Mouse (Mus musculus): ENCODE data around the gene Tigit.

Gene Tigit

DNA sequence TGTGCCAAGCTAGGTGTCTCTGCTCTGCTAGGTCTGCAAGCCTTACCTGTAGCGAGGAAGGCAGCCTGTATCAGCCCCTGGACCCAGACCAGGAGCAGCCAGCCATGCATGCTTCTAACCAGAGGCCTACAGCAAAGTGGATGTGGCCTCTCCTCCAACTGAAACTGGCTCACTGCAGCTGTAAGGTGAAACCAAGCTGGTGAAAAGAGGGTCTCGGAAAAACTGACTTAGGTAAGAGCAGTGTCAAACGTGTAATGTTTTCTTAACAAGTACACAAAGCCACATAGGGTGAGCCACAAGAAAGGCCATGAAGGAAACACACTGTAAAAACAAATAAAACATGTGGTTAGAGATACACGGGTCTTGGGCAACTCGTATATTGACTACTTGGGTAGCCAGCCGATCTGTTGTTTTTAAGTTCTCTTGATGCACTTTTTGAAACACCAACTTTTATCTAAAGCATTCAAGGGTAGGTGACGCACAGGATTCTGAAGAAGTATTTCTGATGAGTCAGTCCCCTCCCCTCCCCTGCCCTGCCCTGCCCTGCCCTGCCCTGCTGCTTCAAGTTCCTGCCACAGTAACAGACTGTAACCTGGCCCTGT, at the start of gene Tigit:
Gene Tigit, minus strand, starts transcription at position 169 of the 602 bp plus-strand sequence.
- DNase-seq (ENCODE audit: low read depth, low spot score) = no peak

DNA sequence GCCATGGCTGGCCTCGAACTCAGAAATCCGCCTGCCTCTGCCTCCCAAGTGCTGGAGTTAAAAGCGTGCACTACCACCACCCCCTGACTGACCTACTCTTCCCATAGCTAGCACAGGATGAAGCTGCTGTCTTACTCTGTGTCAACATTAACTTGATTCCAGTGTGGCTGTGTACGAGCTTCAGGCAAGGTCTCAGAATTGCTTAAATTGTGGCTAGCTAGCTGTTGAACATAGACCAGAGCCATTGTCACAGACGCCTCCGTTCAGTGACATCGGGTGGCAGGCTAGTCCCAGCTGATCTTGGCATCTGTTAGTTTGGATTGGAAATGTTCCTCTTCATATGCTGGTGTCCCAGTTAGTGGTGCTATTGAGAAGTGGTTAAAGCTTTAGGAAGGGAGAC, 47.4 kb upstream of the Tigit start:
- DNase-seq (ENCODE audit: low read depth, low spot score) = no peak

DNA sequence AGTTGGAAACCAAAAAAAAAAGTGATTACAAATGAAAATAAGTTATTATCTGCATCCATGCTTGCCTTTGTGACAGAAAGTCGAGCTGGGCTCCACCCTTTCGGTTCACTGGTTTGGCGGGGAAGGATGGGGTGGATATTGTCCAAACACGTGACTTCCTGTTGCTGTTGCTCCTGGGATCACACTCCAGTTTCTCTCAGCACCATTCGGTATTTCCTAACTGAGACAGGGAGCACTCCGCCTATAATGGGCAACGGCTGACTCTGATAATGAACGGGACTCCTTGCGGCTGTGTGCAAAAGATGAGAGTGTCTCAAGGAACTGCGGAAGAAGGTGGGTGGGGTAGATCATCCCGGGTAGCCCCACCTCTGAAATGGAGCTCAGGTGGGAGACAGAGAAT, 46.7 kb upstream of the Tigit start:
- DNase-seq (ENCODE audit: low read depth, low spot score) = no peak

DNA sequence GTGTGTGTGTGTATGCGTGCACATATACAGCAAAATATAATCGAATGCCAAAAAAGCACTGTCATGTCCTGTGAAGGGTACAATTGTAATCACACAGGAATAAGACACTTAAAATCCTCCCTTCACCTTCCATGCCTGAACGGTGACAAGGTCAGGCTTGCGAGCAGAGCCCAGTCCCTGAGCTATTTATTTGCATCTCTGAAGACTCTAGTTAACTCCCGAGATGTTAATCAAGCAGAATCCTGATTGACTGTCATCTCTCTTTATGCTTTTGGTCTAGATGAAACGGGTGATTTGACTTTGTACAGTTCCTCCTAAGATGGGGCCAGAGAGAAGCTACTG, 46.2 kb upstream of the Tigit start:
- DNase-seq (ENCODE audit: low read depth, low spot score) = no peak

DNA sequence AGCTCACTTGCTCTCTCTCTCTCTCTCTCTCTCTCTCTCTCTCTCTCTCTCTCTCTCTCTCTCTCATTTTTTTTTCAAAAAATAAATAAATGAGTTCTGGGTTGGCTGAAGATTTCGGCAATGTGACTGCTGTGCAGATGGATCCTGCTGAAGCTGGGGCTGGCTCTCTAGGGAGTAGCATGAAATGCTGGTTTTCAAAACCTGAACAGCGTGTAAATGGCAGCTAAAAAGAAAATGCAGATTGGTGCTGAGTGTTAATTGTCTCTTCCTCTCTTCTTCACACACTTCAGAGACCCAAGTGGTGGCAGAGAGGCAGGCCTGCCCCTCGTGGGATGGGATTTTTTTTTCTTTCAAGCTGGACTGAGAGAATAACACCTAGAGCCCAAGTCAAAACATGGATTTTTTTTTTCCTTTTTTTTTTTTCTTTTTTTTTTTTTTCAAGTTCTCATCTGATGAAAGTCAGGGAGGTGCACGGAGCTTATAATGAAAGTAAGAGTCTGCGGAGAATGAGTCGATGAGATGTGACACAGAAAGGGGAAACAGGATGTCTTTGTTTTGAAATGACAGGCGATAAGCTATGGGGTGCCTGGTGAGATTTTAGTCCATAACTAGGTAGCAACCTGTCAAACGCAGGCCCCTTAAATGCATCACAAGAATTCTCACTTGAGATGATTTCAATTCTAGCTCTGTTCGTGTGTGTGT, 45.6 kb upstream of the Tigit start:
- DNase-seq (ENCODE audit: low read depth, low spot score) = no peak

DNA sequence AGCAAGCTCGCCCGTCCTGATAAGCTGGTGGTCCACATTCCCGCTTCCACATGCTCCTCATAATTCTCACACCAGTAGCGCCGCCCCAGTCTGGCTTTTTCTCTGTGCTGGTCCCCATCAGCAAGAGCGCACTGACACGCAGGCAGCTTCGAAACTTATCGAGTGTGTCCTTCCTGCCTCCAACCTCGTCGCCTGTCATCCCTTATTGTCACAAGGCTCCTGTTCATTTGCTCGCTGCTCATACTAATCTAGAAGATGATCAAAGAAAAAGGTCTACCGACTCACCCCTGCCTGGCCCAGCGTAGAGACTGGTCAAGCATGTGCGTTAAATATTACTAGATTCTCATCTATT, 45.1 kb upstream of the Tigit start:
- DNase-seq (ENCODE audit: low read depth, low spot score) = no peak

DNA sequence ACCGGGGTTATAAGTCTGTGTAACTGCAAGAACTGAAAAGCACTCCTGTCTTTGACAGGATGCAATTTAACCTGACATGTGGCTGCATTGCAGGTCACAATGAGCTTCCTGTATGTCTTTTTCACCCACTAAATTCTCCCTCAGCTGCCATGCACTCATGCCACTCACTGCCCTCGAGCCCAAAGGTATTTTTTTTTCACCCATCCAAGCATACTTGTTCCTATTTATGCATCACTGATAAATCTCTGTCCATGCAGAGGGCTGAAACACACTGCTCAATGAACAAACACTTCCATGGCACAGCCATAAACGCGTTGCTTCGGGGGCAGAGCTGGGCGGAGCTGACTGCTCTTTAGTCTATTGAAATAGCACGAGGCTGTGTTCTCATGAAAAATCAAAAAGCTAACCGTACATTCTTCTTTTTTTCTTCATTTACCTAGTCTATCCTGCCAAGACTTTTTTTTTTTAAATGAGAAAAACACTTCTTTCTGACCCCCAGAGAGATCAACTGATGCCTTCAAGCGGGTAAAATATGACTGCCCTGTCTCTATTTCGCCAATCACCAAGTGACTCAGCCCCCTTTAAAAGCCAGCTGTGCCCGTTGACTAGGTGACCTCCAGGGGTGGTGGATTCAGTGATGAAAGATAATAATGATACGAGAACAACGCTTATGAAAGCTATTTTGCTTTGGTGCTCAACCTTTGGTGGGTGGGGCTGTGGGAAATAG, 44.6 kb upstream of the Tigit start:
- no peak for DNase-seq (ENCODE audit: low read depth, low spot score)

DNA sequence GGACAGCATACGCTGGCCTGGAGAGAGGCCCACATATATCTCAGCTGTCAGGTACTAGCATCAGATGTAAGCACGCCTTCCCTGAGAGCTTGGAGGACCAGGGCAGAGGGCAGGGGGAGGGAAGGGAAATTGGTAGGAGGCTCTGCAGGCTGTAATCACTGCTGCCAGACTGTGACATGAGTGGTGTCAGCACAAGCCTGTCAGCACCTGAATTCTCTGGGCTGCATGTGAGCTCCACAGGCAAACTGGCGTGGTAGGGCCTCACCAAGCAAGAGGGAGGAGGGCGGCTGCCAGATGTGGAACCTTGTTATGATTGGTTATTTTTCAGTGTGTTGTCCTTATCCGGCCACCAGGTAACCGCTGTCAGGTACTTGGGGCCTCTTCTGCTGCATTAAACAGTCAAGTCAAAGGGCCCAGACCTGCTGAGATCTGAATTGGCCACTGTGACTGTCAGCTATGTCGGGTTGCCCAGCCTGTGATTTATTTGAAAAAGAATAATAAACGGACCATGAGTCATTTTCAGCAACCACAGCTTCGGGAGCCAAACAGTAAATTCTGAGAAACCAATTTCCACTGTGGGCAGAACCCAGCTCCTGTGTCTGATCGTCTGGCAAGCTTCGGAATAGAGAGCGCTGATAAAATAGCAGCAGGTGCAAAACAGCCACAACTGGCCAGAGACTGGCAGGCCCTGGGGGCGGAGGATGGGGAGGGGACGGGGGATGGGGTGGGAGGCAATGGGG, 38.0 kb upstream of the Tigit start:
- no peak for DNase-seq (ENCODE audit: low read depth, low spot score)

DNA sequence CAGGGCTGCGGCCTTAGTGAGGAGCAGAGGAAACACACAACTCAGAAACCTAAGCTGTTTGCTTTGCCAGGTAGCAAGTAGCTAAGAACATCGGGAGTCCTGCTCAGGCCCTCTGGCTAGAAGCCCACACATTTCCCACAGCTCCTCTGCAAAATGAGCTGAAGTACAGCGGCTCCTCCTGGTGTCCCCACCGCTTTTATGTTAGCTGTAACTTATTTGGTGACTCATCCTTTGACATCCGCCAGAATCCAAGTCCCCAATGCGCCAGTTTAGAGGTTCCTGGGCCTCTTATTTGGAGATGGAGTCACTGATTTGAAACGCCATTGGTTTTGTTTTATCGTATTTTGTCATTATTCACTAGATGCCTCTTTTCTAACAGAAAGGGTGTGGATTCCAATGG, 36.6 kb upstream of the Tigit start:
- no peak for DNase-seq (ENCODE audit: low read depth, low spot score)

DNA sequence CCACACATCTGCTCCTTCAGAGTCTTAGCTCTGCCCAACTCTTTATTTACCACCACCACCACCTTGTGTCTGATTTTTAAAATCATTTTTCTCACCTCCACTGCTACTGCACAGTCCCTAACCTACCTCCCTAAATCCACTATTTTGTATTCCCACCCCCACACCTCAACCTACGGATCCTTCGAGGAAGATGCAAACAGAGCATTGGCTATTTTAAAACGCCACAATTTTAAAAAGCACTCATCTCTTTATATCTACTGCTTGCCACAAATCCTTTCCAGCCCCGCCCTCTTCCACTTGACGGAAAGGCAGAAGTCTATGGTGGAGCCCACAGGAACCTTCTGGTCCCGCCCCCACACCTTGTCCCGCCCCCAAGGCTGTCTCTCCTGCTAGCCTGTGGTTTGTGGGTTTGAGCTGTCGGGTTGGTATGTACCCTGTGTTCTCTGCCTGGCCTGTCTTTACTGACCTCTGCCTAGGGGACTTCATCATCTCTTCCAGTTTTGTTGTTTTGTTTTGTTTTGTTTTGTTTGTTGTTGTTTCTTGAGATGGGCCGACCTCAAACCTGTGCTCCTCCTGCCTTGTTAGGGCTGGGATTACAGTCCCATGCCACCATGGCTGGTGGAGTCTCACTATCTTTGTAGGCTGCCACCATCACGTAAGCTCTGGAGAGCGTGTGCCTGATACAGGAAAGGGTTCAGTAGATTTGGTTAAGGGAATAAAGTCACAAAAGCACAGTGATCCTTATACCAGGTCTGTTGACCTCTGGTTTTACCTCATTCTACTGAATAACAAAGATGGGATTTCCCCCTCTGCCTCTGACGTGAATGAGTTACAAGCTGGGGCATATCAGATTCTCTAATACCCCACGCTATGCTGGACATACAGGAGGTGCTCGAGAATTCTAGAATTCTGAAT, 35.0 kb upstream of the Tigit start:
- DNase-seq (ENCODE audit: low read depth, low spot score) = peak; percentile 39

DNA sequence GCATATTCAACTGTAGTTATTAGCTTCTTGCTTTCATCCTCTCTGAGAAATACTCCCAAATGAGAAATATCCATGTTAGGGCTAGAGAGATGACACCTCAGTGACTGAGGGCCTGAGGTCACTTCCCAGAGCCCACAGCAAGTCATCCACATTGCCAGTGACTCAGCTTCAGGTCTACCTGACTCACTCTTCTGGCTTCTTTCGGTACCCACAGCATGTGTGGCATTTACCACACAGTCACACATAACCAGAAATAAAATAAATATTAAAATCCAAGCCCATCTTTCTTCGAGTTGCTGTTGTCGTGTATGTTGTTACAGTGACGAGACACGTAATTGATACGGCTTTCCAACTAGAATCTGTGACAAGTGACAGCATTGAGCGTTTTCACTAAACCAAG, 33.8 kb upstream of the Tigit start:
- DNase-seq (ENCODE audit: low read depth, low spot score) = no peak

DNA sequence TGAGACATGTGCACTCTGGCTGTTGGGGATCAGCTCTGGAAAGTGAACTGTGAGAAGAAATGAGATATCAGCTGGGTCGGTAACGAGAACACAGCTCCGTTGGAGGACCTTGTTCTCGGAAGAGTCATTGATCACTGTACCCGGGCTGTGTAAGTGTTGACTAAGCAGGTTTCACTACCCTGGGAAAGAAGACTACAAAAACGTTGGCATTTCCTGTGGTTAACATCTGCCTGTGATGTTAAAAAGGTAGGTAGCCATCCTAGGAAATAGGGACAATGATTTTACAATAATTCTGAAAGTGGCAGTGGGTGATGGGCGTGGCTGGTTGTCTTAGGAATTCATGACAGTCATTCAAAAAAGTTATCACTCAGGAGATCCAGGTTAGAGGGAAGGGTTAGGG, 31.9 kb upstream of the Tigit start:
- DNase-seq (ENCODE audit: low read depth, low spot score) = no peak

DNA sequence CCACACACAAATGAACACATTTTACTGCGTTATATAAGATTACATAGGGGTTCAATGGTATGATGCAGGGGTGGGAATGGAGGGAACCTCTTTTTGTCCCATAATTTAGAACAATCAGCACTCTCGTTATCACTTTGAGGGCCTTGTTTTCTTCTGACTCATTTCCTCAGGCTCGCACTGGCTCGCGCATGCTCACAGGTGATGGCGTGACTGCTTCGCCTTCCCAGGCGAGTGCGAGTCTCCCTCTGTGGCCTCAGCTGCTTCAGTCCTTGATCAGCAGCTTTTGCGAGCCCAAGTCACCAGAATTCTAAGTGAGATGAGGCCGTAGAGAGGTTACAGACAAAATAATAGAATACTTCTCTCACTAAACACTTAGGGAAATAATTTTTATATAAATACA, 30.2 kb upstream of the Tigit start:
- DNase-seq (ENCODE audit: low read depth, low spot score) = no peak

DNA sequence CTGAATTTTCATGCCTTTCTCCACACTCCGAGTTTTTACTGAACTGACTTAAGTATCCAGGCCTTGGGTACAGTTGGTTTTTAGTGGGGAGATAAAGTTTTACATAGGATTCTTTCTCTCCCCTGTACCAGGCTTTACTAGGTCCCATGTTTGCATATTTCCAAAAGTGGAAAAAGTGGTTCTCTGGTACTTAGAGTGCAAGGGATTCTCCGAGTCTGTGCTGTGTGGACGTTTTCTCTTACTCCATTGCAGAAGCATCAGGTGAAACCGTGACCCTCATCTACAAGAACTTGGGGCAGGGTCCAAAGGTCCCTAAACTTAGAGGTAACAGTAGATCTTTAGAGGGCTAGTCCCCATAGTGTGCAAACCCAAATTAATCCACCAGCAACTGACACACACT, 28.7 kb upstream of the Tigit start:
- no peak for DNase-seq (ENCODE audit: low read depth, low spot score)

DNA sequence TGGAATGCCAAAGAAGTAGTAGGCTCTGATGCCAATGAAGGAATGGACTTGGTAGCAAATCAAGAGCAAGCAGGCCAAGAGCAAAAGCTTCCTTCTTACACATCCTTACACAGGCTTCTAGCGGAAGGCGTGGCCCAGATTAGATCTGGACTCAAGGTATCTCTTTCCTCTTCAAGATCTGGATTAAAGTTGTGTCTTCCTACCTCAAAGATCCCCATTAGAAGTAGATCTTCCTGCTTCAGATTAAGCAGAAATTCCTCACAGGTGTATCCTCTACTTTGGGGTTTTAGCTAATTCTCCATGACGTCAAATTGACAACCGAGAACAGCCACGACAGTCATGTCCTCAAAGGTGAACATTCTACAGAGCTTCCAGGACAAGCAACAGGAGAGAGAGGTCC, 27.8 kb upstream of the Tigit start:
- no peak for DNase-seq (ENCODE audit: low read depth, low spot score)

DNA sequence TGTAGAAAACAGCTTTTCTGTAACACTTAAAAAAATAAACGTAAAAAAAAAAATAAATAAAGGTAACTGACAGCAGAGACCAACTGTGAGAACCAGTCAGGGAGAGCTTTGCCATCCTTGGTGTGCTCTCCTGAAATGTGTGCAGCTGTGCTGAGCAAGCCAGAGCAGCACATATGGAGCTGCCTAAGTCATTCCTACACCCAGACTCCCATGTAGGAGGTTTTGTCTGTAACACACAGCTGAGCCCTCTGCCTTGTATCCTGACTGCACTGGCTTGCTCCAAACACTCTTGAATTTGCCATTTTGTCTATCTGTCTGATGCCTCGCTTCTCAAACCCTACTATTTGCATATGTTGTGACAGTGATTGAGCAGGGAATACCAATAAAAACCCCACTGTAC, 27.0 kb upstream of the Tigit start:
- DNase-seq (ENCODE audit: low read depth, low spot score) = peak; percentile 24

DNA sequence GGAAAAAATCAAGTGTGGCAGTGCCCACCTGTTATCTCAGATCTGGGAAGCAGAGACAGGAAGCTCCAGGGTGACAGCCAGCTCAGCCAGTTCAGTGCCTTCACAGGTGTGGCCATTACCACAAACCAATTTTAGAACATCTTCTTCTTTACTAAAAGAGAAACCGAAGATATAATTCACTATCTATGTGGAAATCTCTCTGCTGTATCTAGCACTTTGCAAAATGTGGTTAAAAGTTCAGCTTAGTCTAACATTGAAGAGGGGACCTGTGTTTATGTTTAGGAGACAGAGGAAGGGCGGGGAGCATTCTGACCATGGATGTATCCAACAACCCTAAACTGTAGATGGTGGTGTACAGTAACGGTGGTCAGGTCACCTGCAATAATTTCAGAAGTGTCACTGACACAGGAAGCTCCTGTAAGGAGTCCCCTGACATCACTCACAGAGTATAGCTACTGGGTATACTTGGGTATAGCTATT, 26.3 kb upstream of the Tigit start:
- DNase-seq (ENCODE audit: low read depth, low spot score) = no peak

DNA sequence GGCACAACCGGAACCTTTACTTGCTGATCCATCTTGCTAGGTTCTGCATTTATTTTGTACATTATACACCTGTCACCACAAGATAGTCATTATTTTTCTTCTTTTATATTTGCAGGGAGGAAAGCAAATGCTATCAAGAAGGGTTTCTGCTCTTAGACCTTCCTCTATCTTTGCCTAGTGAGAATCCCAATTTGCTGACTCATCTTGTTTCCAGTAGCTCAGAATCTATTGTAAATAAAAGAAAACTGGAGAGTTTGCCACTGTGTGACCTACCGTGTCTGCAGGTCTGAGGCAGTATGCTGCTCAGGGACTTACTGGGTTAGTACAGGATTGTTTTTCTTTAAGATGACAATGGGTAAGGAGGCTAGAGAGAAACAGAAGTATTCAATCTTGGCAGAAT, 24.0 kb upstream of the Tigit start:
- no peak for DNase-seq (ENCODE audit: low read depth, low spot score)

DNA sequence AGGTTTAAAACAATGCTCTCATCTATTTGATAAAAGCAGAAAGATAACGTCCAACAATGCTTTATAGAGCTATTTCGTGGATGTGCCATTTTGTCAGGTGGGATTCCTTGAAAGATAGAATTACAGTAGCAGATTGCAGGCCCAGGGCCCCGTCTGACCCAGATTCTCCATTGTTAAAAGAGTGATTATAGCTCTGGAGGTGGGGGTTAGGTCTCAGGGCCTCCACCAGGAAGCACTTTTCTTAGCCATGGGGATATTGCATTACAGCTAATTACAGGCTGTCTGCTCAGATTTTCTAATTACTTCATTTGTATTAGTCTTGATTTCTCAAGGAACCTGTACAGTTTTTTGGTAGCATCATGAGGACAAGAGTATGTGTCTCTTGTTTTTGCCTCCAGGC, 10.5 kb upstream of the Tigit start:
- DNase-seq (ENCODE audit: low read depth, low spot score) = no peak

DNA sequence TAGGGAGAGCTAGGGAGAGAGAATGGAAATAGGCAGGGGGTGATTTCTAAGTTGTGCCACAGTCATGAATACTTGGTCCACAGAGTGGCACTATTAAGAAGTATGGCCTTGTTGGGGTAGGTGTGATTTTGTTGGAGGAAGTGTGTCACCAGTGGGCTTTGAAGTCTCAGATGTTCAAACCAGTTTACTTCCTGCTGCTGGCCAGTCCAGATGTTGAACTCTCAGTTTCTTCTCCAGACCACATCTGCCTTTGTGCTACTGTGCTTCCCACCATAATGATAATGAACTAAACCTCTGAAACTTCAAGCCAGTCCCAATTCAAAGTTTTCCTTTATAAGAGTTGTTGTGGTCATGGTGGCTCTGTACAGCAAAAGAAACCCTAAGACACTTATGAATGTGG, 8.8 kb upstream of the Tigit start:
- DNase-seq (ENCODE audit: low read depth, low spot score) = no peak

DNA sequence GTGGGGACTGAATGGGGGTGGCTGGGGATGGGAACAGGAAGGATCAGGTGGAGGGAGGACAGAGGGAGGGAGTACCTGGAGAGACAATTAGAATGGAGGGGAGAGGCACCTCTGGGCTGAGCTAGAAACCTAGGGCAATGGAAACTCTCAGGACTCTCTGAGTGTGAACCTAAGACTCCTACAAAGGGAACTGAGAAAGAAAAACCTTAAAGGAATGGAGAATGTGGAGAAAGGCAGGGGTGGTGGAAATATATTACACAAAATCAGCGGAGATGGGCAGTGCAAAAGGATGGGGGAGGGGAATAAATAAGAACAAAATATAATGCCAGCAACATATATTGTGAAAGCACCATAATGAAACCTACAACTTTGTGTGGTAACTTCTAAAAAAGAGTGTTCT, 8.0 kb upstream of the Tigit start:
- DNase-seq (ENCODE audit: low read depth, low spot score) = no peak

Measured in telencephalon, adult 2 months (tissue).